In genomic region chr2:178023011-178023611, GRCm38 (mm10) we compare ENCODE assay signal across 8 mouse cellular contexts. TPM values are rescaled to one million over a fixed set of nuclear protein-coding genes. Genes with fewer than 3 reads are reported as not detected.
DNase-seq lines count a peak whose midpoint lies in the region; ATAC-seq lines count a peak whose summit lies in the region.
"Not testable (repeated sequence)": the region's sequence is repeated elsewhere in the genome, so short reads cannot be mapped to it uniquely, and the experiment has no call there.

Gene Zfp971 (plus strand): TSS chr2:178023284.

- ATAC-seq in inflammation-experienced regulatory T-cells, adult 6 months: not testable (repeated sequence)

- peak; percentile 67 for DNase-seq in R1 (ENCODE audit: low read depth, low spot score)
- DNase-seq in embryo, embryonic 10 days (ENCODE audit: low spot score): peak; percentile 36
- DNase-seq in gastrocnemius, postnatal 25 days: peak; percentile 38
- DNase-seq in left cerebral cortex, adult 8-10 months (ENCODE audit: low spot score in 2 of 2): peak; percentile 53 to 64
- peak; percentile 60 to 64 for DNase-seq in lung, postnatal 4 days
- DNase-seq in retina, embryonic 14.5 days (ENCODE audit: low spot score): peak; percentile 27
- peak; percentile 32 to 59 for DNase-seq in urinary bladder, adult 18-20 months (ENCODE audit: low spot score in 2 of 2)

RNA-seq across cellular contexts. Expression of gene Zfp971, which starts in this region (rescaled TPM):
- total RNA-seq in gastrocnemius, postnatal 25 days (2021): 10 to 100 TPM; 19.9 to 28.8 TPM
- polyA plus RNA-seq in inflammation-experienced regulatory T-cells, adult 6 months (2017; shearing (Covaris generic)): 10 to 100 TPM; 11.0 to 13.6 (median 11.0) TPM
- 10 to 100 TPM; 23.9 to 32.2 (median 29.6) TPM for total RNA-seq in left cerebral cortex, adult 8-10 months (2022)
